Mouse (Mus musculus) midbrain, embryonic 14.5 days (tissue): Measurements from ENCODE around the gene Ppp1r9b. TPM values are rescaled to one million over a fixed set of nuclear protein-coding genes. Genes with fewer than 3 reads are reported as not detected.
"Not testable (repeated sequence)": the region's sequence is repeated elsewhere in the genome, so short reads cannot be mapped to it uniquely, and the experiment has no call there.

ENCODE experiments used
- ATAC-seq: fragments of 200-750 bp; cut with Nextera tagmentation; 2 replicates; pipeline ENCODE4 v1.8.0; 2017; ENCODE audit warnings: moderate number of reproducible peaks, moderate library complexity; ENCODE audit not compliant: low FRiP score, low TSS enrichment
- DNase-seq: peaks from one replicate; pipeline ENCODE4 v3.0.0-alpha.2; 2015
- H3K27ac ChIP-seq: fragments of 300-500 bp; sonication (generic); replicated peaks from 2 replicates; pipeline ENCODE4 v1.5.1; 2014; ENCODE audit warnings: mild to moderate bottlenecking, low read depth, low read length, moderate library complexity
- H3K27me3 ChIP-seq: fragments of 300-500 bp; sonication (generic); 2 replicates; pipeline ENCODE4 v1.6.1; 2014; ENCODE audit warnings: low read length, control low read depth, mixed read lengths; ENCODE audit not compliant: control insufficient read depth, insufficient read depth
- H3K36me3 ChIP-seq: fragments of 300-500 bp; sonication (generic); 2 replicates; pipeline ENCODE4 v1.6.1; 2014; ENCODE audit warnings: low read length, control low read depth; ENCODE audit not compliant: control insufficient read depth, insufficient read depth
- H3K4me1 ChIP-seq: fragments of 300-500 bp; sonication (generic); 2 replicates; pipeline ENCODE4 v1.6.1; 2014; ENCODE audit warnings: mild to moderate bottlenecking, antibody characterized with exemption, low read length, control low read depth; ENCODE audit not compliant: control insufficient read depth, insufficient read depth
- H3K4me2 ChIP-seq: fragments of 300-500 bp; sonication (generic); 2 replicates; pipeline ENCODE4 v1.6.1; 2014; ENCODE audit warnings: mild to moderate bottlenecking, low read length, moderate library complexity
- H3K4me3 ChIP-seq: fragments of 300-500 bp; sonication (generic); replicated peaks from 2 replicates; pipeline ENCODE4 v1.5.1; 2014; ENCODE audit warnings: low read depth, low read length
- H3K9ac ChIP-seq: fragments of 300-500 bp; sonication (generic); replicated peaks from 2 replicates; pipeline ENCODE4 v1.6.1; 2014; ENCODE audit warnings: mild to moderate bottlenecking, low read length, moderate library complexity
- H3K9me3 ChIP-seq: fragments of 300-500 bp; sonication (generic); 2 replicates; pipeline ENCODE4 v1.6.1; 2016; ENCODE audit warnings: low read length, control low read depth, mixed read lengths; ENCODE audit not compliant: control insufficient read depth
- WGBS: fragments of 180-500 bp; shearing (Covaris S2); extraction: QIAGEN DNeasy Blood & Tissue Kit; methylation state at CpG from one replicate; pipeline ENCODE4 v1.1.7; 2014; 5-methylcytosine and 5-hydroxymethylcytosine counted together
- polyA plus RNA-seq: library from polyadenylated mRNA; unstranded; fragments of >200 nt; fragmentation: Nextera tagmentation; extraction: Ambion mirVana; gene quantifications from 2 replicates; pipeline ENCODE4 v1.2.1, GENCODE M21; 2014

Ppp1r9b gene
- polyA plus RNA-seq, 1 experiment from 2014 or later = 27.6 TPM

GRCm38 (mm10) chr11:94955103-94955502, 35.7 kb upstream of the Ppp1r9b start:
- Histone ChIP-seq H3K4me1 (peaks cover 6% of the 10 kb centered on the region; the same call in 1 of the 2 replicates), H3K27ac (no peak overlapping the region), H3K4me2 (no peak overlapping the region), H3K9me3 (no peaks in the 10 kb centered on the region), H3K9ac (no peak overlapping the region), H3K4me3 (no peak overlapping the region), H3K27me3 (no peaks in the 10 kb centered on the region), H3K36me3 (no peaks in the 10 kb centered on the region)
- WGBS = 71% methylated on average over 9 of the region's 9 CpGs
- no peak for ATAC-seq
- peak; percentile 26 for DNase-seq

- Histone ChIP-seq H3K9me3 (no peaks in the 10 kb centered on the region), H3K9ac (no peak overlapping the region), H3K4me2 (no peak overlapping the region), H3K27ac (no peak overlapping the region), H3K4me3 (no peak overlapping the region), H3K4me1 (no peaks in the 10 kb centered on the region), H3K27me3 (no peaks in the 10 kb centered on the region), H3K36me3 (no peaks in the 10 kb centered on the region)
- DNase-seq (no peak), ATAC-seq (no peak)
- WGBS = 88% methylated on average over 9 of the region's 9 CpGs
Measured at GRCm38 (mm10) chr11:94957693-94958064, 33.2 kb upstream of the Ppp1r9b start.

- H3K4me3 ChIP-seq = no peak overlapping the region
- H3K27ac ChIP-seq = 0 out of 2 replicates have a peak overlapping the region, but pooled peaks have one; percentile 1
- H3K9ac ChIP-seq = no peak overlapping the region
- no peak overlapping the region for H3K4me2 ChIP-seq
- no peaks in the 10 kb centered on the region for H3K36me3 ChIP-seq
- 27% methylated on average over 8 of the region's 8 CpGs for WGBS
- no peaks in the 10 kb centered on the region for H3K9me3 ChIP-seq
- ATAC-seq (peak; percentile 31; the same call in 1 of the 2 replicates), DNase-seq (peak; percentile 51)
- no peaks in the 10 kb centered on the region for H3K27me3 ChIP-seq
- no peaks in the 10 kb centered on the region for H3K4me1 ChIP-seq
Measured at GRCm38 (mm10) chr11:94958065-94958858, 32.6 kb upstream of the Ppp1r9b start.

GRCm38 (mm10) chr11:94962534-94963101, 28.2 kb upstream of the Ppp1r9b start:
- 81% methylated on average over 5 of the region's 5 CpGs for WGBS
- DNase-seq = no peak
- H3K36me3 ChIP-seq = no peaks in the 10 kb centered on the region
- H3K9ac ChIP-seq = no peak overlapping the region
- no peak overlapping the region for H3K27ac ChIP-seq
- H3K4me3 ChIP-seq = no peak overlapping the region
- ATAC-seq = no peak
- H3K4me1 ChIP-seq = no peaks in the 10 kb centered on the region
- no peak overlapping the region for H3K4me2 ChIP-seq
- no peaks in the 10 kb centered on the region for H3K27me3 ChIP-seq
- no peaks in the 10 kb centered on the region for H3K9me3 ChIP-seq

GRCm38 (mm10) chr11:94967419-94967818, 23.4 kb upstream of the Ppp1r9b start, which contains the start of gene Hils1:
TSS of gene Hils1 (plus strand) at chr11:94967593.
- no peaks in the 10 kb centered on the region for H3K9me3 ChIP-seq
- DNase-seq (no peak), ATAC-seq (no peak)
- no peak within 1 kb of the TSS for H3K4me3 ChIP-seq
- H3K36me3 ChIP-seq = no peaks in the 10 kb centered on the region
- H3K9ac ChIP-seq = no peak within 1 kb of the TSS
- 66% methylated on average over 4 of the region's 4 CpGs for WGBS
- no peak within 1 kb of the TSS for H3K27ac ChIP-seq
- H3K4me1 ChIP-seq = no peaks in the 10 kb centered on the region
- H3K4me2 ChIP-seq = no peak within 1 kb of the TSS
- H3K27me3 ChIP-seq = no peaks in the 10 kb centered on the region

GRCm38 (mm10) chr11:94968187-94968586, 22.6 kb upstream of the Ppp1r9b start:
- DNase-seq (no peak), ATAC-seq (no peak)
- 70% methylated on average over 7 of the region's 7 CpGs for WGBS

GRCm38 (mm10) chr11:94969709-94970108, 21.1 kb upstream of the Ppp1r9b start:
- H3K9ac ChIP-seq, ATAC-seq, DNase-seq, H3K9me3 ChIP-seq, H3K36me3 ChIP-seq, H3K4me3 ChIP-seq, H3K27ac ChIP-seq, H3K4me1 ChIP-seq, H3K27me3 ChIP-seq, H3K4me2 ChIP-seq: not testable (repeated sequence)
- WGBS = 92% methylated on average over 4 of the region's 4 CpGs

More at GRCm38 (mm10) chr11:94968187-94968586, 22.6 kb upstream of the Ppp1r9b start:
- Histone ChIP-seq H3K27me3 (no peaks in the 10 kb centered on the region), H3K4me2 (no peak overlapping the region), H3K9me3 (no peaks in the 10 kb centered on the region), H3K4me3 (no peak overlapping the region), H3K9ac (no peak overlapping the region), H3K4me1 (no peaks in the 10 kb centered on the region), H3K36me3 (no peaks in the 10 kb centered on the region), H3K27ac (no peak overlapping the region)

- H3K9me3 ChIP-seq = no peaks in the 10 kb centered on the region
- 61% methylated on average over 15 of the region's 15 CpGs for WGBS
- ATAC-seq = no peak
- H3K4me1 ChIP-seq = no peaks in the 10 kb centered on the region
- peak; percentile 87 for DNase-seq
- H3K9ac ChIP-seq = no peak overlapping the region
- no peaks in the 10 kb centered on the region for H3K27me3 ChIP-seq
- no peak overlapping the region for H3K27ac ChIP-seq
- H3K36me3 ChIP-seq = no peaks in the 10 kb centered on the region
- H3K4me3 ChIP-seq = no peak overlapping the region
- no peak overlapping the region for H3K4me2 ChIP-seq
Measured at GRCm38 (mm10) chr11:94970210-94970943, 20.5 kb upstream of the Ppp1r9b start.
